Mouse (Mus musculus) adrenal gland, adult 10 weeks (tissue): ENCODE data around the gene Olfr1111. TPM values are rescaled to one million over a fixed set of nuclear protein-coding genes. Genes with fewer than 3 reads are reported as not detected.

Experiments
- polyA plus RNA-seq: library from polyadenylated mRNA; stranded (reverse); fragments of 350-450 nt; fragmentation: Illumina TruSeq; extraction: RNeasy Lipid Tissue Mini Kit (QIAGEN cat#74804); gene quantifications from one replicate; pipeline ENCODE4 v1.2.3, GENCODE M21; 2014; ENCODE audit warnings: low read depth, low replicate concordance

Olfr1111 gene
- not detected for polyA plus RNA-seq

GRCm38 (mm10) chr2:87152524-87152923 lies at the start of gene Olfr1111:
Gene Olfr1111 (minus strand): TSS chr2:87152624.

GRCm38 (mm10) chr2:87187498-87187897 lies 35.1 kb upstream of the Olfr1111 start, which contains the start of gene Olfr1112:
Gene Olfr1112 (plus strand): TSS chr2:87187798.

GRCm38 (mm10) chr2:87140200-87140599 lies 12.2 kb downstream of the Olfr1111 start, which contains the start of gene Olfr1110:
Gene Olfr1110 (minus strand): TSS chr2:87140300.

GRCm38 (mm10) chr2:87114467-87114866 lies 38.0 kb downstream of the Olfr1111 start, which contains the start of gene Olfr259:
Gene Olfr259 (minus strand): TSS chr2:87114567.

Other genes starting within 250 kb of the Olfr1111 start
- gene Olfr1098, start 228.1 kb downstream of the Olfr1111 start, polyA plus RNA-seq: not detected
- not detected for gene Olfr1099, start 191.9 kb downstream of the Olfr1111 start, polyA plus RNA-seq
- gene Olfr1100, start 172.7 kb downstream of the Olfr1111 start, polyA plus RNA-seq: not detected
- not detected for gene Olfr1101, start 161.4 kb downstream of the Olfr1111 start, polyA plus RNA-seq
- not detected for gene Olfr1102, start 154.2 kb downstream of the Olfr1111 start, polyA plus RNA-seq
- gene Olfr1104, start 125.5 kb downstream of the Olfr1111 start, polyA plus RNA-seq: not detected
- not detected for gene Olfr1105, start 116.1 kb downstream of the Olfr1111 start, polyA plus RNA-seq
- not detected for gene Olfr1106, start 100.4 kb downstream of the Olfr1111 start, polyA plus RNA-seq
- gene Olfr1107, start 76.8 kb downstream of the Olfr1111 start, polyA plus RNA-seq: not detected
- gene Olfr1109, start 56.6 kb downstream of the Olfr1111 start, polyA plus RNA-seq: not detected
- not detected for gene Olfr259, start 38.1 kb downstream of the Olfr1111 start, polyA plus RNA-seq
- not detected for gene Olfr1110, start 12.3 kb downstream of the Olfr1111 start, polyA plus RNA-seq
- not detected for gene Olfr1112, start 35.2 kb upstream of the Olfr1111 start, polyA plus RNA-seq
- gene Olfr1113, start 56.3 kb upstream of the Olfr1111 start, polyA plus RNA-seq: not detected
- not detected for gene Olfr1115, start 95.4 kb upstream of the Olfr1111 start, polyA plus RNA-seq
- not detected for gene Olfr1116, start 114.9 kb upstream of the Olfr1111 start, polyA plus RNA-seq
- not detected for gene Olfr1118, start 155.0 kb upstream of the Olfr1111 start, polyA plus RNA-seq
- not detected for gene Olfr1120, start 202.2 kb upstream of the Olfr1111 start, polyA plus RNA-seq
- gene Olfr1121, start 217.3 kb upstream of the Olfr1111 start, polyA plus RNA-seq: not detected
- gene Olfr1122, start 233.2 kb upstream of the Olfr1111 start, polyA plus RNA-seq: not detected